Mouse (Mus musculus) effector memory CD4-positive, alpha-beta T cell, adult 7 months (primary cell): ENCODE measurements around the gene Vmn2r71. TPM values are rescaled to one million over a fixed set of nuclear protein-coding genes. Genes with fewer than 3 reads are reported as not detected.

ENCODE experiments used
- polyA plus RNA-seq: library from polyadenylated mRNA; unstranded; fragments of 100-300 nt; shearing (Covaris generic); gene quantifications from one replicate; pipeline ENCODE4 v1.2.1, GENCODE M21; 2017

Gene Vmn2r71
- not detected for polyA plus RNA-seq

DNA sequence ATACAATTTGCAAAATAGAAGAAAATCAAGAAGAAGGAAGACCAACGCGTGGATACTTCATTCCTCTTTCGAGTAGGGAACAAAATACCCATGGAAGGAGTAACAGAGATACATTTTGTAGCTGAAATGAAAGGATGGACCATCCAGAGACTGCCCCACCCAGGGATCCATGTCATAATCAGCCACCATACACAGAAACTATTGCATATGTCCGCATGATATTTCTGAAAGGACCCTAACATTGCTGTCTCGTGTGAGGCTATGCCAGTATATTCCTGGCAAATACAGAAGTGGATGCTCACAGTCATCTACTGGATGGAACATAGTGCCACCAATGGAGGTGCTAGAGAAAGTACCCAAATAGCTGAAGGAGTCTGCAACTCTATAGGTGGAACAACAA, at the start of gene Vmn2r71:
Gene Vmn2r71, plus strand, starts transcription at position 301 of the 400 bp plus-strand sequence.

GRCm38 (mm10) chr7:85569092-85569491, 6.2 kb downstream of the Vmn2r71 start, which contains the start of gene Vmn2r70:
Vmn2r70 (minus strand) TSS chr7:85569192.

Other genes with a start within 250 kb of the Vmn2r71 start
- gene Vmn2r69, start 147.2 kb upstream of the Vmn2r71 start, polyA plus RNA-seq = not detected
- gene Vmn2r70, start 6.1 kb downstream of the Vmn2r71 start, polyA plus RNA-seq = 0.09 TPM
- gene Vmn2r72, start 192.0 kb downstream of the Vmn2r71 start, polyA plus RNA-seq = not detected